Mouse (Mus musculus) kidney, postnatal 0 days (tissue): ENCODE measurements around the gene Gpr182. TPM values are rescaled to one million over a fixed set of nuclear protein-coding genes. Genes with fewer than 3 reads are reported as not detected.

Experiments
- ATAC-seq: fragments of 200-750 bp; cut with Nextera tagmentation; replicated peaks from 2 replicates; pipeline ENCODE4 v1.8.0; 2017; ENCODE audit warnings: low read depth, moderate number of reproducible peaks, moderate TSS enrichment, moderate library complexity; ENCODE audit not compliant: low FRiP score
- DNase-seq: peaks from one replicate; pipeline ENCODE4 v3.0.0-alpha.2; 2016; ENCODE audit warnings: low spot score
- H3K27ac ChIP-seq: fragments of 300-500 bp; sonication (generic); 2 replicates; pipeline ENCODE4 v1.5.1; 2014; ENCODE audit warnings: mild to moderate bottlenecking
- H3K27me3 ChIP-seq: fragments of 300-500 bp; sonication (generic); 2 replicates; pipeline ENCODE4 v1.6.1; 2014; ENCODE audit warnings: low read length, mixed read lengths; ENCODE audit not compliant: insufficient read depth
- H3K36me3 ChIP-seq: fragments of 300-500 bp; sonication (generic); 2 replicates; pipeline ENCODE4 v1.6.1; 2014; ENCODE audit warnings: low read length, mixed read lengths; ENCODE audit not compliant: insufficient read depth
- H3K4me1 ChIP-seq: fragments of 300-500 bp; sonication (generic); replicated peaks from 2 replicates; pipeline ENCODE4 v1.6.1; 2014; ENCODE audit warnings: antibody characterized with exemption, low read length, mixed read lengths; ENCODE audit not compliant: insufficient read depth
- H3K4me2 ChIP-seq: fragments of 300-500 bp; sonication (generic); 2 replicates; pipeline ENCODE4 v1.6.1; 2014; ENCODE audit warnings: mild to moderate bottlenecking, low read length, moderate library complexity, mixed read lengths
- H3K4me3 ChIP-seq: fragments of 300-500 bp; sonication (generic); replicated peaks from 2 replicates; pipeline ENCODE4 v1.5.1; 2014; ENCODE audit warnings: low read depth, low read length
- H3K9ac ChIP-seq: fragments of 300-500 bp; sonication (generic); 2 replicates; pipeline ENCODE4 v1.6.1; 2014; ENCODE audit warnings: low read depth, low read length
- H3K9me3 ChIP-seq: fragments of 300-500 bp; sonication (generic); replicated peaks from 2 replicates; pipeline ENCODE4 v1.6.1; 2016; ENCODE audit warnings: low read length, inconsistent platforms, mixed read lengths
- CTCF ChIP-seq: IDR thresholded peaks from 2 replicates; pipeline ENCODE4 v1.5.1; 2016; ENCODE audit warnings: antibody characterized with exemption, low read depth, mild to moderate bottlenecking, moderate library complexity
- WGBS: fragments of 180-500 bp; shearing (Covaris S2); extraction: QIAGEN DNeasy Blood & Tissue Kit; methylation state at CpG from one replicate; pipeline ENCODE4 v1.1.7; 2014; 5-methylcytosine and 5-hydroxymethylcytosine counted together
- polyA plus RNA-seq: library from polyadenylated mRNA; unstranded; fragments of >200 nt; fragmentation: Nextera tagmentation; extraction: Ambion mirVana; gene quantifications from 2 replicates; pipeline ENCODE4 v1.2.1, GENCODE M21; 2015

Gene Gpr182
- polyA plus RNA-seq, 1 experiment from 2014 or later: 8.3 TPM

DNA sequence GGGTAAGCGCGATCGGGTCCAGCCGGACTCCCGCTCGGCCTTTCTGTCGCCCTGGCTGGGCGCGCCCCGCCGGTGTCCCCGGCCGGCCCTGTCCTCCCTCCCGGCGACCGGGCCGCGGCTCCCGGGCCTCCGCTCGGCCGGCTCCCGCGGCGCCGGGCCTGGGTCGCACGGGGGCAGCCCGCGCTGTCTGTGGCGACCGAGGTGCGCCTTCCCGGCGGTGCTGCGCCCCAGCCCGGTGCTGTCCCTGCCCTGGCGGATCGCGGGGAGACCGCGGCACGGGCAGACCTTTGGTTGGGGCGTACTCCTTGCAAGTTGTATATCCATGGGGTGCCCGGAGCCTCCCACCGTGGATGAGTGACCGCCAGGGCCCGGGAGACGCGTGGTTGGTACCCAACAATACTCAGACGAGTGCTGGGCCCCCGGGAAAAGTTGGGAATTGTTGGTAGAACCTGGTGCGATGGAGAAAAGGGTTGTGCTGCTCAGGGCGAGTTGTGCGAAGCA is 11.8 kb downstream of the Gpr182 start:
- H3K4me2 ChIP-seq: peak overlapping the region; percentile 69
- peak overlapping the region; percentile 92 for H3K27ac ChIP-seq
- H3K27me3 ChIP-seq: no peaks in the 10 kb centered on the region
- under 1% methylated on average over 48 of the region's 55 CpGs for WGBS
- no peaks in the 10 kb centered on the region for H3K4me1 ChIP-seq
- H3K9me3 ChIP-seq: no peaks in the 10 kb centered on the region
- ATAC-seq (no peak; the same call in 1 of the 2 replicates), DNase-seq (no peak)
- H3K36me3 ChIP-seq: peaks cover 34% of the 10 kb centered on the region
- no peak for TF ChIP-seq CTCF
- H3K4me3 ChIP-seq: peak overlapping the region; percentile 97
- peak overlapping the region; percentile 98 for H3K9ac ChIP-seq

DNA sequence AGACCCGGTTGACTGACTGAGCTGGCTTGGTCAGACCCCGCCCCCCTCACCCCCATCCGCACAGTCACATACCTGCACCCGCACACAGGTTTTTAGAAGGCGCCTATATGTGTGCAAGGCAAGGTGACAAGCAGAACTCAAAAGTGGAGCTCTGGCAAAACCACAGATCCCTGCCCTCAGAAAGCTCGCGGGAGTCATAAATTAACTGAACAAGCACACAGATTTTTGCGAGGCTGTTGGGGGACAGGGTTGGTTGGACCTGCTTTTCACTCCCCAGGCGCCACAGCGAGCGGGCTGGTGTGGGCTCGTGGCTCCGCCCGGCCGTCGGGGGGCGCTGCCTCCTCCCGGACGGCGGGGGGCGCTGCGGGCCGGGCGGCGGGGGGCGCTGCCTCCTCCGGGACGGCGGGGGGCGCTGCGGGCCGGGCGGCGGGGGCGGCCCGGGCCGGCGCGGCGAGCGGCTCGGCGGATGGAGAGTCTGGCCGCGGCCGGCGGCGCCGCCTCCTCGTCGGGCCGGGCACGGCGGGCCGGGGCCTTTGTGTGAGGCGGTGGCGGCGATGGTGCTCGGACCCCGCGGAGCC is 12.4 kb downstream of the Gpr182 start, which contains the start of gene Zbtb39:
TSS of gene Zbtb39 (plus strand) at position 456 of the 578 bp plus-strand sequence.
- TF ChIP-seq CTCF: peak; percentile 59
- Histone ChIP-seq H3K9ac (peak within 1 kb of the TSS; percentile 98), H3K4me1 (no peaks in the 10 kb centered on the region), H3K9me3 (no peaks in the 10 kb centered on the region), H3K4me2 (peak within 1 kb of the TSS; percentile 69), H3K36me3 (peaks cover 29% of the 10 kb centered on the region), H3K4me3 (peak within 1 kb of the TSS; percentile 97), H3K27me3 (no peaks in the 10 kb centered on the region), H3K27ac (peak within 1 kb of the TSS; percentile 92)
- under 1% methylated on average over 46 of the region's 61 CpGs for WGBS
- DNase-seq: peak; percentile 87
- ATAC-seq: peak; percentile 83

DNA sequence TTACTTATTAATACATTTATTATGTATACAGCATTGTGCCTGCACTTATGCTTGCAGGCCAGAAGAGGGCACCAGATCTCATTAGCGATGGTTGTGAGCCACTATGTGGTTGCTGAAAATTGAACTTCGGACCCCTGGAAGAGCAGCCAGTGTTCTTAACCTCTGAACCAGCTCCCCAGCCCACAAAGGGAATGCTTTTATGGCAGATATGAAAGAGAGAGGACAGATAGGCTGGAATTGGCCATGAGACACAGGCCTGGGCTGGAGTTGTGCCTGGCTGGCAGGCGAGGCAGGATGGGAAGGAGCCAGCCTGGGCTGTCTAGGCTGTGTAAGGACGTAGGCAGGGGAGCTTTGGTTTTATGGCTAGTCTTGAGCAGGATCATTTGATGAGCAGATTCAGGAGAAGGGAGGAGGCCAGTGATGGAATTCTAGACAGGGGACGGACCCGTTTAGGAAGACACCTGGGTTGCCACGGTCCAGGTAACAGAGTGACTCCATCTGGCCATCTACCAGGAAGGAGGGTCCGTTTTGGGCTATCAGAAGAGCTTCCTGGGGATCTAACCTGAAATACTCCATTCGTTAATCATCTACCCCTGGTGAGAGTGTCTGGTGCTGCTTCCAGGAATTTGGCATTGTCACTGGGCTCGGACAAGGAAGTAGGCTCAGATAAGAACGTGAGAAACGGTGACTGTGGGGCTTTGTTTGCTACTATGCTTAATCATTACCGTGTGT is 13.2 kb downstream of the Gpr182 start:
- Histone ChIP-seq H3K4me2 (peak overlapping the region; percentile 69), H3K27ac (peak overlapping the region; percentile 92), H3K36me3 (peaks cover 20% of the 10 kb centered on the region), H3K27me3 (no peaks in the 10 kb centered on the region), H3K9me3 (no peaks in the 10 kb centered on the region), H3K4me1 (no peaks in the 10 kb centered on the region), H3K9ac (0 out of 2 replicates have a peak overlapping the region, but pooled peaks have one; percentile 8), H3K4me3 (0 out of 2 replicates have a peak overlapping the region, but pooled peaks have one; percentile 97)
- 36% methylated on average over 13 of the region's 13 CpGs for WGBS
- no peak; the same call in 1 of the 2 replicates for ATAC-seq
- peak; percentile 63 for DNase-seq
- peak; percentile 82 for TF ChIP-seq CTCF

GRCm38 (mm10) chr10:127737552-127737951 is 14.0 kb downstream of the Gpr182 start:
- Histone ChIP-seq H3K9ac (no peak overlapping the region), H3K4me3 (no peak overlapping the region), H3K27me3 (no peaks in the 10 kb centered on the region), H3K4me2 (no peak overlapping the region), H3K27ac (no peak overlapping the region), H3K36me3 (peaks cover 13% of the 10 kb centered on the region), H3K9me3 (no peaks in the 10 kb centered on the region), H3K4me1 (no peaks in the 10 kb centered on the region)
- no peak for TF ChIP-seq CTCF
- DNase-seq (no peak), ATAC-seq (no peak)
- 30% methylated on average over 2 of the region's 2 CpGs for WGBS

DNA sequence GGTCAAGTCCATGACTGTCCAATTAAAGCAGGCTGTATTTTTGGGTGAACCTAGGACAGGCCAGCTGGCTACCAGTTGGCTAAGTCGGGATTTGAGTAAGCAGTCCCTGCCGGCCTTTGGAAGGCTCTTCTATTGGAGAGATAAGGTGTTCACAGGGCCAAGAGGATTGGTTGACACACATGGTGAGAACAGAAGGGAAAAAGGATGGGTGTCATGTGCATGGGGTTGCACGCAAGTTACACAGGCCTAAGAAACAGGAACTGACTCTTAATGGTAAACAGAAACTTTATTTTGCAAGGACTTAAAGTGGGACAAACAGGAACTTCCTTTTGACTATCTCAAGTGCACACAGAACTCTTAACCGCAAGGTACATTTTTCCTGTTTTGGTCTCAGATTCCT is 14.6 kb downstream of the Gpr182 start:
- Histone ChIP-seq H3K4me1 (no peaks in the 10 kb centered on the region), H3K4me2 (no peak overlapping the region), H3K36me3 (peaks cover 6% of the 10 kb centered on the region), H3K4me3 (no peak overlapping the region), H3K27ac (no peak overlapping the region), H3K9ac (no peak overlapping the region), H3K27me3 (no peaks in the 10 kb centered on the region), H3K9me3 (no peaks in the 10 kb centered on the region)
- no peak for TF ChIP-seq CTCF
- DNase-seq (no peak), ATAC-seq (no peak)
- WGBS: 74% methylated on average over 4 of the region's 4 CpGs

GRCm38 (mm10) chr10:127736266-127736665 is 15.3 kb downstream of the Gpr182 start:
- no peaks in the 10 kb centered on the region for H3K9me3 ChIP-seq
- peaks cover 2% of the 10 kb centered on the region; the same call in 1 of the 2 replicates for H3K4me1 ChIP-seq
- no peak for TF ChIP-seq CTCF
- H3K36me3 ChIP-seq: no peaks in the 10 kb centered on the region
- H3K27me3 ChIP-seq: no peaks in the 10 kb centered on the region
- no peak overlapping the region for H3K9ac ChIP-seq
- ATAC-seq: no peak
- 66% methylated on average over 2 of the region's 2 CpGs for WGBS
- no peak overlapping the region for H3K4me2 ChIP-seq
- no peak for DNase-seq
- no peak overlapping the region for H3K4me3 ChIP-seq
- no peak overlapping the region for H3K27ac ChIP-seq
